Mouse (Mus musculus) limb, embryonic 14.5 days (tissue): ENCODE results near the gene Abhd8. TPM values are rescaled to one million over a fixed set of nuclear protein-coding genes. Genes with fewer than 3 reads are reported as not detected.
A peak's percentile ranks its signal among the peaks of the same experiment; 100 is the strongest.

Experiments used
- ATAC-seq: fragments of 200-750 bp; cut with Nextera tagmentation; 2 replicates; pipeline ENCODE4 v1.8.0; 2017; ENCODE audit warnings: low read depth, moderate number of reproducible peaks, moderate TSS enrichment; ENCODE audit not compliant: low FRiP score
- DNase-seq: peaks from one replicate; pipeline ENCODE4 v3.0.0-alpha.2; 2015; ENCODE audit warnings: low spot score
- H3K27ac ChIP-seq: fragments of 300-500 bp; sonication (generic); replicated peaks from 2 replicates; pipeline ENCODE4 v1.5.1; 2014; ENCODE audit warnings: low read depth, mild to moderate bottlenecking, low read length, moderate library complexity, mixed read lengths
- H3K27me3 ChIP-seq: fragments of 300-500 bp; sonication (generic); 2 replicates; pipeline ENCODE4 v1.6.1; 2014; ENCODE audit warnings: low read length, mixed read lengths; ENCODE audit not compliant: control insufficient read depth, insufficient read depth
- H3K36me3 ChIP-seq: fragments of 300-500 bp; sonication (generic); 2 replicates; pipeline ENCODE4 v1.6.1; 2014; ENCODE audit warnings: mild to moderate bottlenecking, low read length, moderate library complexity, mixed read lengths; ENCODE audit not compliant: control insufficient read depth, insufficient read depth
- H3K4me1 ChIP-seq: fragments of 300-500 bp; sonication (generic); 2 replicates; pipeline ENCODE4 v1.6.1; 2014; ENCODE audit warnings: antibody characterized with exemption, low read length, mixed read lengths; ENCODE audit not compliant: control insufficient read depth, insufficient read depth
- H3K4me2 ChIP-seq: fragments of 300-500 bp; sonication (generic); replicated peaks from 2 replicates; pipeline ENCODE4 v1.6.1; 2014; ENCODE audit warnings: low read depth, mild to moderate bottlenecking, low read length, moderate library complexity; ENCODE audit not compliant: severe bottlenecking
- H3K4me3 ChIP-seq: fragments of 300-500 bp; sonication (generic); replicated peaks from 2 replicates; pipeline ENCODE4 v1.5.1; 2014; ENCODE audit warnings: low read length
- H3K9ac ChIP-seq: fragments of 300-500 bp; sonication (generic); 2 replicates; pipeline ENCODE4 v1.6.1; 2014; ENCODE audit warnings: mild to moderate bottlenecking, low read depth, low read length, moderate library complexity; ENCODE audit not compliant: severe bottlenecking
- H3K9me3 ChIP-seq: fragments of 300-500 bp; sonication (generic); 2 replicates; pipeline ENCODE4 v1.6.1; 2016; ENCODE audit warnings: low read length; ENCODE audit not compliant: control insufficient read depth
- POLR2A ChIP-seq: fragments of 200-500 bp; IDR thresholded peaks from 2 replicates; pipeline ENCODE4 v1.8.0; 2012; ENCODE audit warnings: inconsistent platforms, mild to moderate bottlenecking, moderate library complexity, borderline replicate concordance; ENCODE audit not compliant: insufficient read depth, insufficient read length; ENCODE audit errors: extremely low read depth
- WGBS: fragments of 180-500 bp; shearing (Covaris S2); extraction: QIAGEN DNeasy Blood & Tissue Kit; methylation state at CpG from one replicate; pipeline ENCODE4 v1.1.7; 2014; 5-methylcytosine and 5-hydroxymethylcytosine counted together
- polyA plus RNA-seq, 2 experiments: library from polyadenylated mRNA; depleted of rRNA in 1 of 2; stranded (reverse) in 1 of 2; unstranded in 1 of 2; fragments of >200 nt; fragmentation: Nextera tagmentation in 1 of 2; extraction: Ambion mirVana in 1 of 2; gene quantifications; 2 replicates each; pipeline versions ENCODE4 v1.2.1 to v1.2.3; 2012 to 2014

Abhd8 gene
- polyA plus RNA-seq, 2 experiments, result 48.6 to 72.6 TPM

GRCm38 (mm10) chr8:71486136-71486529 is 22.7 kb upstream of the Abhd8 start:
- Histone ChIP-seq H3K36me3 (peaks cover 21% of the 10 kb centered on the region), H3K9me3 (no peaks in the 10 kb centered on the region), H3K27ac (no peak overlapping the region), H3K4me2 (peak overlapping the region; percentile 84), H3K4me1 (peaks cover 12% of the 10 kb centered on the region), H3K27me3 (no peaks in the 10 kb centered on the region), H3K4me3 (peak overlapping the region; percentile 77), H3K9ac (no peak overlapping the region)
- ATAC-seq (no peak), DNase-seq (no peak)
- 23% methylated on average over 7 of the region's 7 CpGs for WGBS
- no peak for TF ChIP-seq POLR2A

- 11% methylated on average over 39 of the region's 58 CpGs for WGBS
- H3K9ac ChIP-seq, result peak within 1 kb of the TSS; percentile 78
- H3K4me2 ChIP-seq, result peak within 1 kb of the TSS; percentile 84
- no peak for TF ChIP-seq POLR2A
- peaks cover 12% of the 10 kb centered on the region for H3K4me1 ChIP-seq
- peak within 1 kb of the TSS; percentile 77 for H3K4me3 ChIP-seq
- H3K9me3 ChIP-seq, result no peaks in the 10 kb centered on the region
- DNase-seq (peak; percentile 92), ATAC-seq (peak; percentile 64)
- no peaks in the 10 kb centered on the region for H3K27me3 ChIP-seq
- H3K36me3 ChIP-seq, result peaks cover 21% of the 10 kb centered on the region
- peak within 1 kb of the TSS; percentile 61; the same call in 1 of the 2 replicates for H3K27ac ChIP-seq
These were observed 22.0 kb upstream of the Abhd8 start, which contains the start of gene Ano8 for GRCm38 (mm10) chr8:71485142-71486135. Ano8 (minus strand) TSS chr8:71485963.

- no peaks in the 10 kb centered on the region for H3K27me3 ChIP-seq
- ATAC-seq (no peak), DNase-seq (no peak)
- H3K9ac ChIP-seq, result no peak overlapping the region
- 94% methylated on average over 19 of the region's 19 CpGs for WGBS
- H3K27ac ChIP-seq, result no peak overlapping the region
- peak overlapping the region; percentile 84; the same call in 1 of the 2 replicates for H3K4me2 ChIP-seq
- H3K9me3 ChIP-seq, result no peaks in the 10 kb centered on the region
- peak overlapping the region; percentile 77 for H3K4me3 ChIP-seq
- peaks cover 12% of the 10 kb centered on the region for H3K4me1 ChIP-seq
- H3K36me3 ChIP-seq, result peaks cover 21% of the 10 kb centered on the region
- TF ChIP-seq POLR2A, result no peak
These were observed 21.3 kb upstream of the Abhd8 start for GRCm38 (mm10) chr8:71484736-71485135.

- H3K9me3 ChIP-seq, result no peaks in the 10 kb centered on the region
- H3K4me3 ChIP-seq, result no peak overlapping the region
- H3K4me2 ChIP-seq, result no peak overlapping the region
- no peak overlapping the region for H3K9ac ChIP-seq
- H3K36me3 ChIP-seq, result peaks cover 28% of the 10 kb centered on the region
- TF ChIP-seq POLR2A, result no peak
- no peak for ATAC-seq
- H3K4me1 ChIP-seq, result peaks cover 8% of the 10 kb centered on the region; the same call in 1 of the 2 replicates
- no peak overlapping the region for H3K27ac ChIP-seq
- no peaks in the 10 kb centered on the region for H3K27me3 ChIP-seq
- DNase-seq, result peak; percentile 58
- 47% methylated on average over 8 of the region's 8 CpGs for WGBS
These were observed 20.5 kb upstream of the Abhd8 start for GRCm38 (mm10) chr8:71483932-71484331.

GRCm38 (mm10) chr8:71478943-71479342 is 15.5 kb upstream of the Abhd8 start:
- Histone ChIP-seq H3K4me1 (peaks cover 7% of the 10 kb centered on the region), H3K4me2 (no peak overlapping the region), H3K4me3 (no peak overlapping the region), H3K9me3 (no peaks in the 10 kb centered on the region), H3K27me3 (no peaks in the 10 kb centered on the region), H3K27ac (no peak overlapping the region), H3K9ac (no peak overlapping the region), H3K36me3 (peaks cover 47% of the 10 kb centered on the region)
- DNase-seq, result no peak
- no peak for ATAC-seq
- no peak for TF ChIP-seq POLR2A
- 85% methylated on average over 10 of the region's 11 CpGs for WGBS
